Mouse (Mus musculus): Measurements from ENCODE around the gene Scgb1b2.

Scgb1b2 gene

GRCm38 (mm10) chr7:31291721-31292120 is at the start of gene Scgb1b2:
Gene Scgb1b2 (minus strand): TSS chr7:31291821.
- DNase-seq (ENCODE audit: low spot score) = no peak

- DNase-seq (ENCODE audit: low spot score) = no peak
These were observed 1.4 kb downstream of the Scgb1b2 start, which contains the start of gene Scgb2b2 for GRCm38 (mm10) chr7:31290208-31290607. Gene Scgb2b2 (plus strand): TSS chr7:31290508.

All from urinary bladder, postnatal 14 days (tissue).